Mouse (Mus musculus): ENCODE measurements around the gene Slc12a4.

The Slc12a4 gene

GRCm38 (mm10) chr8:105971019-105971720 is 5.3 kb upstream of the Slc12a4 start:
- no peak for DNase-seq (ENCODE audit: low spot score in 2 of 2)

- no peak for DNase-seq (ENCODE audit: low spot score in 2 of 2)
Measured at GRCm38 (mm10) chr8:105969367-105969766, 3.5 kb upstream of the Slc12a4 start.

- DNase-seq (ENCODE audit: low spot score in 2 of 2) = no peak
Measured at GRCm38 (mm10) chr8:105966692-105967311, 905 bp upstream of the Slc12a4 start.

- no peak for DNase-seq (ENCODE audit: low spot score in 2 of 2)
Measured at GRCm38 (mm10) chr8:105965266-105965904, 512 bp downstream of the Slc12a4 start.

- DNase-seq (ENCODE audit: low spot score in 2 of 2) = no peak
Measured at GRCm38 (mm10) chr8:105964506-105965265, 1.2 kb downstream of the Slc12a4 start.

GRCm38 (mm10) chr8:105961536-105961935 is 4.4 kb downstream of the Slc12a4 start:
- no peak for DNase-seq (ENCODE audit: low spot score in 2 of 2)

GRCm38 (mm10) chr8:105961101-105961500 is 4.8 kb downstream of the Slc12a4 start:
- DNase-seq (ENCODE audit: low spot score in 2 of 2) = no peak

GRCm38 (mm10) chr8:105959350-105959749 is 6.5 kb downstream of the Slc12a4 start:
- DNase-seq (ENCODE audit: low spot score in 2 of 2) = no peak

GRCm38 (mm10) chr8:105957813-105958212 is 8.1 kb downstream of the Slc12a4 start:
- no peak for DNase-seq (ENCODE audit: low spot score in 2 of 2)

GRCm38 (mm10) chr8:105956556-105956955 is 9.3 kb downstream of the Slc12a4 start:
- DNase-seq (ENCODE audit: low spot score in 2 of 2) = no peak

GRCm38 (mm10) chr8:105951057-105951659 is 14.7 kb downstream of the Slc12a4 start:
- DNase-seq (ENCODE audit: low spot score in 2 of 2) = peak in 1 of 2 experiments; percentile 56

- DNase-seq (ENCODE audit: low spot score in 2 of 2) = peak; percentile 64 to 69
Measured at GRCm38 (mm10) chr8:105949350-105949749, 16.5 kb downstream of the Slc12a4 start.

- no peak for DNase-seq (ENCODE audit: low spot score in 2 of 2)
Measured at GRCm38 (mm10) chr8:105943321-105943739, 22.6 kb downstream of the Slc12a4 start, which contains the start of gene Lcat. Gene Lcat, minus strand, starts transcription at chr8:105943382.

- no peak for DNase-seq (ENCODE audit: low spot score in 2 of 2)
Measured at GRCm38 (mm10) chr8:105942542-105942941, 23.4 kb downstream of the Slc12a4 start.

- no peak for DNase-seq (ENCODE audit: low spot score in 2 of 2)
Measured at GRCm38 (mm10) chr8:105942026-105942425, 23.9 kb downstream of the Slc12a4 start.

GRCm38 (mm10) chr8:105938306-105938669 is 27.6 kb downstream of the Slc12a4 start, which contains the start of gene Psmb10:
Gene Psmb10, minus strand, starts transcription at chr8:105938444.
- DNase-seq (ENCODE audit: low spot score in 2 of 2) = no peak

- DNase-seq (ENCODE audit: low spot score in 2 of 2) = no peak
Measured at GRCm38 (mm10) chr8:105937496-105938305, 28.2 kb downstream of the Slc12a4 start.

- peak; percentile 82 to 85 for DNase-seq (ENCODE audit: low spot score in 2 of 2)
Measured at GRCm38 (mm10) chr8:105936866-105937475, 28.9 kb downstream of the Slc12a4 start.

GRCm38 (mm10) chr8:105935863-105936603 is 29.9 kb downstream of the Slc12a4 start:
- DNase-seq (ENCODE audit: low spot score in 2 of 2) = no peak

- DNase-seq (ENCODE audit: low spot score in 2 of 2) = no peak
Measured at GRCm38 (mm10) chr8:105935105-105935504, 30.8 kb downstream of the Slc12a4 start.
